Mouse (Mus musculus): ENCODE measurements around the gene Hspa12b.

DNA sequence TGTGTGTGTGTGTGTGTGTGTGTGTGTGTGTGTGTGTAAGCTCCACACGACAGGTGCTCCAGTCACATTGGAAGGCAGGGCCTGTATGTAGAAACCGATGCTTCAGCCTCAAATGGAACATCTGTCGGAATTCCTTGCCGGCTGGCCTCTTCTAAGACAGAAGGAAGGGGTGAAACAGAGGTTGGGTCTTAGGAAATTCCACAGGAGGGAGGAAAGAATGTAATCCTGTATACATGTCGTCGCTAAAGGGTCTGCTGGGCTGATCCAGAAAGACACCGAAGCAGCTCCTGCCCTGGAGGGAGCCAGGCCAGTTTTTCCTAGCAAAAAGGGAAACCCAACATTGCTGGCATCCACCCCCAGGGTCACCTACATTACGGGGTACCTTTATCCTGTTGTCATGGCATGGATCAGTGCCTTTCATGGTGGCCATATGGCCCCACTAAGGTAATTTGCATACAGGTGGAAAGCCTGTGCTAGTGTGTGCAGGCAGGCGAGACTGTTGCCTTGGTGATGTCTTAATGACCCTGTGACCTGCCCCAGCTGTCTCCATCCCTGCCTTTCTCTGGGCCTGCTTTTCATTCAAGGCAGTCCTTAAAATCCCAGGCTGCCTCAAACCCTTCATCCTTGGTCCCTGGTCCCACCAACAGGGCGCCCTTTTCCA lies 63.4 kb downstream of the Hspa12b start:
- no peak for TF ChIP-seq POLR2A (IDR thresholded peaks at IDR 0.05; ENCODE audit: low read depth, low read length)
- no peak for TF ChIP-seq CTCF (IDR thresholded peaks at IDR 0.05; ENCODE audit: borderline replicate concordance, insufficient read depth, low read length)
